Mouse (Mus musculus) kidney, embryonic 14.5 days (tissue): Measurements from ENCODE around the gene Gm10142. TPM values are rescaled to one million over a fixed set of nuclear protein-coding genes. Genes with fewer than 3 reads are reported as not detected.
"Not testable (repeated sequence)": the region's sequence is repeated elsewhere in the genome, so short reads cannot be mapped to it uniquely, and the experiment has no call there.

Source experiments
- ATAC-seq: fragments of 200-750 bp; cut with Nextera tagmentation; 2 replicates; pipeline ENCODE4 v1.8.0; 2017; ENCODE audit warnings: moderate number of reproducible peaks, mild to moderate bottlenecking, moderate TSS enrichment, moderate library complexity; ENCODE audit not compliant: low FRiP score, low TSS enrichment
- H3K27ac ChIP-seq: fragments of 300-500 bp; sonication (generic); 2 replicates; pipeline ENCODE4 v1.5.1; 2014; ENCODE audit warnings: low read depth, mild to moderate bottlenecking, low read length, moderate library complexity, mixed read lengths
- H3K27me3 ChIP-seq: fragments of 300-500 bp; sonication (generic); 2 replicates; pipeline ENCODE4 v1.6.1; 2014; ENCODE audit warnings: mild to moderate bottlenecking, low read length; ENCODE audit not compliant: control insufficient read depth, insufficient read depth
- H3K36me3 ChIP-seq: fragments of 300-500 bp; sonication (generic); 2 replicates; pipeline ENCODE4 v1.6.1; 2014; ENCODE audit warnings: low read length, mixed read lengths; ENCODE audit not compliant: control insufficient read depth, insufficient read depth
- H3K4me1 ChIP-seq: fragments of 300-500 bp; sonication (generic); 2 replicates; pipeline ENCODE4 v1.6.1; 2014; ENCODE audit warnings: low read length, mixed read lengths; ENCODE audit not compliant: control insufficient read depth, insufficient read depth
- H3K4me2 ChIP-seq: fragments of 300-500 bp; sonication (generic); replicated peaks from 2 replicates; pipeline ENCODE4 v1.6.1; 2014; ENCODE audit warnings: low read depth, mild to moderate bottlenecking, low read length
- H3K4me3 ChIP-seq: fragments of 300-500 bp; sonication (generic); 2 replicates; pipeline ENCODE4 v1.5.1; 2014; ENCODE audit warnings: mild to moderate bottlenecking, low read length
- H3K9ac ChIP-seq: fragments of 300-500 bp; sonication (generic); 2 replicates; pipeline ENCODE4 v1.6.1; 2014; ENCODE audit warnings: low read depth, mild to moderate bottlenecking, low read length, moderate library complexity
- H3K9me3 ChIP-seq: fragments of 300-500 bp; sonication (generic); 2 replicates; pipeline ENCODE4 v1.6.1; 2016; ENCODE audit warnings: low read length; ENCODE audit not compliant: control insufficient read depth
- WGBS: fragments of 180-500 bp; shearing (Covaris S2); extraction: QIAGEN DNeasy Blood & Tissue Kit; methylation state at CpG from one replicate; pipeline ENCODE4 v1.1.7; 2014; 5-methylcytosine and 5-hydroxymethylcytosine counted together
- polyA plus RNA-seq: library from polyadenylated mRNA; unstranded; fragments of >200 nt; fragmentation: Nextera tagmentation; extraction: Ambion mirVana; gene quantifications from 2 replicates; pipeline ENCODE4 v1.2.1, GENCODE M21; 2014

Gm10142 gene
- polyA plus RNA-seq, 1 experiment from 2014 or later: not detected

- not testable (repeated sequence) for H3K9ac ChIP-seq, H3K4me1 ChIP-seq, H3K27ac ChIP-seq, H3K9me3 ChIP-seq, H3K36me3 ChIP-seq, ATAC-seq, H3K27me3 ChIP-seq, H3K4me3 ChIP-seq, H3K4me2 ChIP-seq
- 60% methylated on average over 3 of the region's 3 CpGs for WGBS
Measured at GRCm38 (mm10) chr10:77752312-77752711, 36.7 kb downstream of the Gm10142 start.

GRCm38 (mm10) chr10:77753448-77753847 lies 37.8 kb downstream of the Gm10142 start:
- H3K9me3 ChIP-seq: no peaks in the 10 kb centered on the region
- H3K4me2 ChIP-seq: no peak overlapping the region
- no peaks in the 10 kb centered on the region for H3K36me3 ChIP-seq
- no peak overlapping the region for H3K9ac ChIP-seq
- H3K27ac ChIP-seq: no peak overlapping the region
- no peaks in the 10 kb centered on the region for H3K27me3 ChIP-seq
- ATAC-seq: no peak
- H3K4me3 ChIP-seq: no peak overlapping the region
- no peaks in the 10 kb centered on the region for H3K4me1 ChIP-seq

GRCm38 (mm10) chr10:77759582-77759981 lies 44.0 kb downstream of the Gm10142 start, which contains the start of gene Gm3233:
TSS of gene Gm3233 (minus strand) at chr10:77759682.
- not testable (repeated sequence) for H3K27ac ChIP-seq, H3K36me3 ChIP-seq, H3K9ac ChIP-seq, H3K4me3 ChIP-seq, ATAC-seq, H3K9me3 ChIP-seq, H3K4me1 ChIP-seq, H3K27me3 ChIP-seq, H3K4me2 ChIP-seq
- no CpG with 5 or more reads among the region's 1 CpGs for WGBS

Other genes starting within 250 kb of the Gm10142 start
- 28.8 and 36.5 TPM in 2 replicates for gene Fam207a, start 200.0 kb upstream of the Gm10142 start, polyA plus RNA-seq
- gene Itgb2, start 185.6 kb upstream of the Gm10142 start, polyA plus RNA-seq: 1.1 and 1.3 TPM in 2 replicates
- gene Pttg1ip, start 134.1 kb upstream of the Gm10142 start, polyA plus RNA-seq: 104 and 144 TPM in 2 replicates
- 253 and 294 TPM in 2 replicates for gene Sumo3, start 109.7 kb upstream of the Gm10142 start, polyA plus RNA-seq
- 1.2 and 1.8 TPM in 2 replicates for gene Gm49325, start 109.6 kb upstream of the Gm10142 start, polyA plus RNA-seq
- 41.3 and 51.8 TPM in 2 replicates for gene Ube2g2, start 93.5 kb upstream of the Gm10142 start, polyA plus RNA-seq
- gene Tspear, start 29.2 kb upstream of the Gm10142 start, polyA plus RNA-seq: 0.41 and 0.74 TPM in 2 replicates
- not detected in 2 replicates for gene Gm19402, start 25.1 kb upstream of the Gm10142 start, polyA plus RNA-seq
- gene Gm9508, start 18.6 kb upstream of the Gm10142 start, polyA plus RNA-seq: not detected in 2 replicates
- gene Gm10272, start 9.2 kb upstream of the Gm10142 start, polyA plus RNA-seq: not detected in 2 replicates
- gene Gm10024, start 4.3 kb upstream of the Gm10142 start, polyA plus RNA-seq: not detected in 2 replicates
- gene Krtap12-1, start 4.8 kb downstream of the Gm10142 start, polyA plus RNA-seq: not detected in 2 replicates
- gene Gm10100, start 10.7 kb downstream of the Gm10142 start, polyA plus RNA-seq: not detected in 2 replicates
- gene Gm18596, start 26.8 kb downstream of the Gm10142 start, polyA plus RNA-seq: not detected in 2 replicates
- gene Gm9736, start 35.5 kb downstream of the Gm10142 start, polyA plus RNA-seq: not detected in 2 replicates
- gene Gm3233, start 43.9 kb downstream of the Gm10142 start, polyA plus RNA-seq: not detected in 2 replicates
- gene Gm3238, start 55.5 kb downstream of the Gm10142 start, polyA plus RNA-seq: not detected in 2 replicates
- gene Gm7138, start 61.1 kb downstream of the Gm10142 start, polyA plus RNA-seq: not detected in 2 replicates
- gene Gm3250, start 66.7 kb downstream of the Gm10142 start, polyA plus RNA-seq: not detected in 2 replicates
- gene Gm7137, start 72.4 kb downstream of the Gm10142 start, polyA plus RNA-seq: not detected in 2 replicates
- not detected in 2 replicates for gene Gm9639, start 79.3 kb downstream of the Gm10142 start, polyA plus RNA-seq
- gene Gm19668, start 83.3 kb downstream of the Gm10142 start, polyA plus RNA-seq: not detected in 2 replicates
- gene Gm9507, start 96.0 kb downstream of the Gm10142 start, polyA plus RNA-seq: not detected in 2 replicates
- gene Gm2696, start 98.9 kb downstream of the Gm10142 start, polyA plus RNA-seq: not detected in 2 replicates
- not detected in 2 replicates for gene Krtap10-4, start 111.3 kb downstream of the Gm10142 start, polyA plus RNA-seq
- gene Krtap10-10, start 120.1 kb downstream of the Gm10142 start, polyA plus RNA-seq: not detected in 2 replicates
- gene Gm36176, start 131.0 kb downstream of the Gm10142 start, polyA plus RNA-seq: not detected in 2 replicates
- not detected in 2 replicates for gene Gm10318, start 137.1 kb downstream of the Gm10142 start, polyA plus RNA-seq
- not detected in 2 replicates for gene Gm3285, start 146.2 kb downstream of the Gm10142 start, polyA plus RNA-seq
- 2.2 and 3.3 TPM in 2 replicates for gene Lrrc3, start 186.7 kb downstream of the Gm10142 start, polyA plus RNA-seq